Mouse (Mus musculus): ENCODE measurements around the gene H2afy2. TPM values are rescaled to one million over a fixed set of nuclear protein-coding genes. Genes with fewer than 3 reads are reported as not detected.
A peak's percentile ranks its signal among the peaks of the same experiment; 100 is the strongest.

The H2afy2 gene
- total RNA-seq, 1 experiment: 18.7 TPM

DNA sequence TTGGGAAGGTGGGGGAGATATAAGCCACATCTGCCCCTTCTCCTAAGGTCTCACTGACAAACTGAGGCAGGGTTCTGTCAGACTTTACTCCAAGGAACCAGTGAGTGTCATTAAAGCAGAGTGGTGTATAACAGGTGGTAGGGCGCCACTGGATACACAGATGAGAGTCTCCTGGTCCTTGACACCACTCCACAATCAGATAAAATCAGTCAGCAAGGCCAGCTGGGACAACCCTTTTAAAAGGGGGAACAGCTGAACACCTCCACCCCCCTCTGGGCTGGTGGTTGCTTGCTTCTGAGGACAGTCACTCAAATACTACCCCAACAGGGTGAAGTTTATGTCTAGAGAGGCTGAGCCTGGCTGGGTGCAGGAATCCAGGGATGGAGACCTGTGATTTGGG is 46.4 kb downstream of the H2afy2 start:
- Histone ChIP-seq H3K36me3 (ENCODE audit: control insufficient read depth, insufficient read depth, low read length, poor library complexity, severe bottlenecking) (peaks cover 12% of the 10 kb centered on the region; the same call in 1 of the 2 replicates), H3K9me3 (ENCODE audit: control insufficient read depth, insufficient read depth, low read depth, low read length) (no peaks in the 10 kb centered on the region), H3K9ac (ENCODE audit: insufficient read depth, low read depth, low read length, poor library complexity, severe bottlenecking) (no peak overlapping the region), H3K4me1 (ENCODE audit: control insufficient read depth in 2 of 2, insufficient read depth in 2 of 2, low read length in 2 of 2, poor library complexity in 1 of 2) (peaks cover 0 to 3% of the 10 kb centered on the region in 2 experiments; a peak in 1 of 4 replicates), H3K27ac (ENCODE audit: insufficient read depth, low read depth, low read length, poor library complexity, severe bottlenecking) (no peak overlapping the region), H3K4me3 (ENCODE audit: insufficient read depth in 1 of 2, low read depth in 1 of 2, low read length in 2 of 2, poor library complexity in 1 of 2, severe bottlenecking in 1 of 2) (no peak overlapping the region)
- in situ Hi-C loops (cut with MboI; ENCODE audit: low sequenced_read_pairs in 2 of 2, unreplicated experiment in 2 of 2): no loop called here
- no peak for DNase-seq (ENCODE audit: low read depth, low spot score)
- TF ChIP-seq MAFK (IDR thresholded peaks at IDR 0.05; ENCODE audit: insufficient read depth, low read depth, low read length) (no peak), ZC3H11A (IDR thresholded peaks at IDR 0.05; ENCODE audit: borderline replicate concordance, low read depth, low read length) (no peak), CHD2 (IDR thresholded peaks at IDR 0.05; ENCODE audit: low read depth, low read length) (no peak), HCFC1 (IDR thresholded peaks at IDR 0.05; ENCODE audit: borderline replicate concordance, insufficient read depth, low read length) (no peak), ZNF384 (IDR thresholded peaks at IDR 0.05; ENCODE audit: low read depth, low read length) (no peak)

DNA sequence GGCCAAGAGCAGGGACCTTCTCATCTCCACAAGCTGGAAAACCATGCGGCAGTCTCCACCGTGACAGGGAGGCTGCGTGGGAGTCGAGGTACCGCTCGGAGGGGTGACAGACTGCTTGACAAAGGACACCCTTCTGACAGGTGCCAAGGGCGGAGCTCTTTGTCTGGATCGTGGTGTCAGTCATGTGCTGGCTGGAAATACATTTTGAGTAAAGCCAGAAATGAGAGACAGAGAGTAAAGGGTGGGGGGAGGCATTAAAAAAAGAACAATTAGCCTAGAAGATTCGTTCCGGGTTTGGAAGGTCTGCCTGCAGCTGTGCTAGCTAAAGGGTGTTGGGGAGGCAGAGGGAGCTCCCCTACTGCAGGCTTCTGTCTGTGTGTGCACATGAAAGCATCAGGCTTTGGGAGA is 47.3 kb downstream of the H2afy2 start:
- H3K9me3 ChIP-seq (ENCODE audit: control insufficient read depth, insufficient read depth, low read depth, low read length): no peaks in the 10 kb centered on the region
- peaks cover 7% of the 10 kb centered on the region; the same call in 1 of the 2 replicates for H3K36me3 ChIP-seq (ENCODE audit: control insufficient read depth, insufficient read depth, low read length, poor library complexity, severe bottlenecking)
- H3K27ac ChIP-seq (ENCODE audit: insufficient read depth, low read depth, low read length, poor library complexity, severe bottlenecking): no peak overlapping the region
- no peak for DNase-seq (ENCODE audit: low read depth, low spot score)
- H3K4me1 ChIP-seq (ENCODE audit: control insufficient read depth in 2 of 2, insufficient read depth in 2 of 2, low read length in 2 of 2, poor library complexity in 1 of 2): peaks cover 0 to 6% of the 10 kb centered on the region in 2 experiments; a peak in 1 of 4 replicates
- H3K4me3 ChIP-seq (ENCODE audit: insufficient read depth in 1 of 2, low read depth in 1 of 2, low read length in 2 of 2, poor library complexity in 1 of 2, severe bottlenecking in 1 of 2): no peak overlapping the region
- H3K9ac ChIP-seq (ENCODE audit: insufficient read depth, low read depth, low read length, poor library complexity, severe bottlenecking): no peak overlapping the region
- in situ Hi-C loops (cut with MboI; ENCODE audit: low sequenced_read_pairs in 2 of 2, unreplicated experiment in 2 of 2): no loop called here
- TF ChIP-seq ZC3H11A (IDR thresholded peaks at IDR 0.05; ENCODE audit: borderline replicate concordance, low read depth, low read length): no peak
- no peak for TF ChIP-seq MAFK (IDR thresholded peaks at IDR 0.05; ENCODE audit: insufficient read depth, low read depth, low read length)
- no peak for TF ChIP-seq CHD2 (IDR thresholded peaks at IDR 0.05; ENCODE audit: low read depth, low read length)
- TF ChIP-seq HCFC1 (IDR thresholded peaks at IDR 0.05; ENCODE audit: borderline replicate concordance, insufficient read depth, low read length): no peak
- no peak for TF ChIP-seq ZNF384 (IDR thresholded peaks at IDR 0.05; ENCODE audit: low read depth, low read length)

DNA sequence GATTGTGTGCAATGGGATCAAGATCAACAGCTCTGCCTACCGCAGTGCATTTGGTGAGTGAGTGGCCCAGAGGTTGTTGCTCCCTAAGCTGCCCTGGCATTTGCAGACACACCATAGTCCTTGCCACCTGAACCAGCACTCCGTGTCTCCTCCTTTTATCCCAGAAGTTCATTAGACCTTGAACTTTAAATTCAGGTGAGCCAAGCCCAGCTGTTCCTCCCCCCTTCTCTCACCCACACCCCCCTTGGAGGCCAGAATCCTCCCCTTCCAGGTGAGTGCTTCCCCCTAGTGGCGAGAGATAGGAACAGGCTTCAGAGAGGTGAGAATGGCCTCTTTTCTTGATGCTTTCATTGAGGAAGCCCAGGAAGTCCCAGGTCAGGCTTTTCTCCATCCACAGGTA is 49.6 kb downstream of the H2afy2 start:
- Histone ChIP-seq H3K36me3 (ENCODE audit: control insufficient read depth, insufficient read depth, low read length, poor library complexity, severe bottlenecking) (no peaks in the 10 kb centered on the region), H3K4me1 (ENCODE audit: control insufficient read depth in 2 of 2, insufficient read depth in 2 of 2, low read length in 2 of 2, poor library complexity in 1 of 2) (peaks cover 0 to 6% of the 10 kb centered on the region in 2 experiments; a peak in 1 of 4 replicates), H3K9ac (ENCODE audit: insufficient read depth, low read depth, low read length, poor library complexity, severe bottlenecking) (no peak overlapping the region), H3K4me3 (ENCODE audit: insufficient read depth in 1 of 2, low read depth in 1 of 2, low read length in 2 of 2, poor library complexity in 1 of 2, severe bottlenecking in 1 of 2) (no peak overlapping the region), H3K9me3 (ENCODE audit: control insufficient read depth, insufficient read depth, low read depth, low read length) (no peaks in the 10 kb centered on the region), H3K27ac (ENCODE audit: insufficient read depth, low read depth, low read length, poor library complexity, severe bottlenecking) (no peak overlapping the region)
- peak; percentile 43 for DNase-seq (ENCODE audit: low read depth, low spot score)
- in situ Hi-C loops (cut with MboI; ENCODE audit: low sequenced_read_pairs in 2 of 2, unreplicated experiment in 2 of 2): no loop called here
- TF ChIP-seq HCFC1 (IDR thresholded peaks at IDR 0.05; ENCODE audit: borderline replicate concordance, insufficient read depth, low read length): no peak
- no peak for TF ChIP-seq CHD2 (IDR thresholded peaks at IDR 0.05; ENCODE audit: low read depth, low read length)
- TF ChIP-seq ZNF384 (IDR thresholded peaks at IDR 0.05; ENCODE audit: low read depth, low read length): no peak
- no peak for TF ChIP-seq MAFK (IDR thresholded peaks at IDR 0.05; ENCODE audit: insufficient read depth, low read depth, low read length)
- TF ChIP-seq ZC3H11A (IDR thresholded peaks at IDR 0.05; ENCODE audit: borderline replicate concordance, low read depth, low read length): no peak

DNA sequence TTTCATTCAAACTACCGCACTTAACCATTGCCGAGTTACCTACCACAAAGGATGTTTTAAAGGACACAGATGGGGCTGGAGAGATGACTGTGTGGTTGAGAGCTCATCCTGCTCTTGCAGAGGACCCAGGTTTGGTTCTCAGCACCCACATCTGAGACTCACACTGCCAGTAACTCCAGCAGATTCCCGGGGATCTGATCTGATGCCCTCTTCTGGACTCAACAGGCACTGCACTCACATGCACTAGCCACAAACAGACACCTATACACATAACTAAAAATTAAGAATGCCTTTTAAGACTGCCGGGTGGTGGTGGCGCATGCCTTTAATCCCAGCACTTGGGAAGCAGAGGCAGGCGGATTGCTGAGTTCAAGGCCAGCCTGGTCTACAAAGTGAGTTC is 53.8 kb downstream of the H2afy2 start:
- no peak for DNase-seq (ENCODE audit: low read depth, low spot score)
- in situ Hi-C loops (cut with MboI; ENCODE audit: low sequenced_read_pairs in 2 of 2, unreplicated experiment in 2 of 2): no loop called here
- Histone ChIP-seq H3K9ac (ENCODE audit: insufficient read depth, low read depth, low read length, poor library complexity, severe bottlenecking) (no peak overlapping the region), H3K9me3 (ENCODE audit: control insufficient read depth, insufficient read depth, low read depth, low read length) (no peaks in the 10 kb centered on the region), H3K36me3 (ENCODE audit: control insufficient read depth, insufficient read depth, low read length, poor library complexity, severe bottlenecking) (no peaks in the 10 kb centered on the region), H3K27ac (ENCODE audit: insufficient read depth, low read depth, low read length, poor library complexity, severe bottlenecking) (no peak overlapping the region), H3K4me1 (ENCODE audit: control insufficient read depth in 2 of 2, insufficient read depth in 2 of 2, low read length in 2 of 2, poor library complexity in 1 of 2) (peaks cover 0 to 6% of the 10 kb centered on the region in 2 experiments; a peak in 1 of 4 replicates), H3K4me3 (ENCODE audit: insufficient read depth in 1 of 2, low read depth in 1 of 2, low read length in 2 of 2, poor library complexity in 1 of 2, severe bottlenecking in 1 of 2) (no peak overlapping the region)
- TF ChIP-seq HCFC1 (IDR thresholded peaks at IDR 0.05; ENCODE audit: borderline replicate concordance, insufficient read depth, low read length): no peak
- TF ChIP-seq CHD2 (IDR thresholded peaks at IDR 0.05; ENCODE audit: low read depth, low read length): no peak
- no peak for TF ChIP-seq MAFK (IDR thresholded peaks at IDR 0.05; ENCODE audit: insufficient read depth, low read depth, low read length)
- TF ChIP-seq ZC3H11A (IDR thresholded peaks at IDR 0.05; ENCODE audit: borderline replicate concordance, low read depth, low read length): no peak
- no peak for TF ChIP-seq ZNF384 (IDR thresholded peaks at IDR 0.05; ENCODE audit: low read depth, low read length)
